Mouse (Mus musculus): ENCODE results near the gene Mif4gd. TPM values are rescaled to one million over a fixed set of nuclear protein-coding genes. Genes with fewer than 3 reads are reported as not detected.
A peak's percentile ranks its signal among the peaks of the same experiment; 100 is the strongest.

The Mif4gd gene
- total and polyA plus RNA-seq, 3 experiments, result 143 to 177 (median 174) TPM

DNA sequence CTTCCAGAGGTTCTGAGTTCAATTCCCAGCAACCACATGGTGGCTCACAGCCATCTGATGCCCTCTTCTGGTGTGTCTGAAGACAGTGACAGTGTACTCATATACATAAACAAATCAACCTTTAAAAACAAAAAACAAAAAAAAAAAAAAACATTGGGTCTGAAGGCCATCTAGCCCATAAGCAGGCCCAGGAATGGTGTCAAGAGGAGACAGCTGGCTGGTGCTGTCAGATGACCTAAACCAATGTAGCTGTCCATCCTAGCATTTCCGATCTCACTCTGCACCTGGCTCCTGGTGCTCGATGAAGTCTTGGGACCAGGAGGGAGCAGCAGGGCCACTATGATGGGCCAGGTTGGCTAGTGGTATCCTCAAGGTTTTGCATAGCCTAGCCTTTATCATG is 29.9 kb upstream of the Mif4gd start:
- Histone ChIP-seq H3K9me3 (replicated peaks; ENCODE audit: low read length) (no peaks in the 10 kb centered on the region), H3K36me3 (replicated peaks in 1 of 2; ENCODE audit: control insufficient read depth in 1 of 2, insufficient read depth in 1 of 2, low read length in 1 of 2) (peaks cover 23 to 29% of the 10 kb centered on the region in 2 experiments), H3K4me2 (ENCODE audit: insufficient read depth, low read depth, poor library complexity, severe bottlenecking) (no peak overlapping the region), H3K27ac (ENCODE audit: insufficient read depth, low read depth) (peak overlapping the region; percentile 83), H3K27me3 (replicated peaks) (no peaks in the 10 kb centered on the region), H3K4me3 (replicated peaks in 1 of 3; ENCODE audit: low read depth in 2 of 3, low read length in 2 of 3, poor library complexity in 1 of 3) (no peak overlapping the region), H3K9ac (ENCODE audit: insufficient read depth, low read depth) (no peak overlapping the region), H3K4me1 (ENCODE audit: control insufficient read depth in 1 of 2, insufficient read depth in 2 of 2) (peaks cover 59 to 94% of the 10 kb centered on the region in 2 experiments), H3K79me2 (replicated peaks; ENCODE audit: control insufficient read depth, extremely low read depth, insufficient read depth, poor library complexity, severe bottlenecking) (peaks cover 18% of the 10 kb centered on the region)
- in situ Hi-C loops (cut with MboI; ENCODE audit: low pct_ligation_motif_present, low pct_unique_long_range_greater_than_20kb, low sequenced_read_pairs) (loop anchor here (5.0 to 25.0 kb wide), 3 partner anchors 70 to 770 kb away; partner anchors contain the start of genes Caskin2, Rnf157 and Tsen54), dilution Hi-C loops (cut with MboI; ENCODE audit: extremely low pct_ligation_motif_present, extremely low pct_unique_long_range_greater_than_20kb, low sequenced_read_pairs) (no loop called here)
- DNase-seq (ENCODE audit: extremely low read depth), result no peak
- peak in 1 of 2 experiments; percentile 22; a peak in 1 of 4 replicates for TF ChIP-seq CTCF (conservative IDR thresholded peaks at IDR 0.05 in 1 of 2, IDR thresholded peaks at IDR 0.05 in 1 of 2; ENCODE audit: low read depth in 2 of 2, low read length in 2 of 2)
- TF ChIP-seq MYC (IDR thresholded peaks at IDR 0.05; ENCODE audit: low read depth, low read length), result peak; percentile 70; the same call in 1 of the 2 replicates
- TF ChIP-seq MAX (IDR thresholded peaks at IDR 0.05; ENCODE audit: low read length), result no peak
- peak; percentile 60 for TF ChIP-seq ZNF384 (IDR thresholded peaks at IDR 0.05; ENCODE audit: low read depth, low read length)
- TF ChIP-seq SMC3 (IDR thresholded peaks at IDR 0.05; ENCODE audit: low read depth, low read length), result peak; percentile 11; the same call in 1 of the 2 replicates
- no peak for TF ChIP-seq MEF2A (IDR thresholded peaks at IDR 0.05; ENCODE audit: borderline replicate concordance, low read depth, low read length)

- Histone ChIP-seq H3K27ac (ENCODE audit: insufficient read depth, low read depth) (peak overlapping the region; percentile 98), H3K9me3 (replicated peaks; ENCODE audit: low read length) (no peaks in the 10 kb centered on the region), H3K4me3 (replicated peaks in 1 of 3; ENCODE audit: low read depth in 2 of 3, low read length in 2 of 3, poor library complexity in 1 of 3) (peak overlapping the region in 1 of 3 experiments; percentile 26), H3K4me1 (ENCODE audit: control insufficient read depth in 1 of 2, insufficient read depth in 2 of 2) (peaks cover 61 to 95% of the 10 kb centered on the region in 2 experiments), H3K27me3 (replicated peaks) (no peaks in the 10 kb centered on the region), H3K4me2 (ENCODE audit: insufficient read depth, low read depth, poor library complexity, severe bottlenecking) (peak overlapping the region; percentile 14; the same call in 1 of the 2 replicates), H3K36me3 (replicated peaks in 1 of 2; ENCODE audit: control insufficient read depth in 1 of 2, insufficient read depth in 1 of 2, low read length in 1 of 2) (peaks cover 18 to 22% of the 10 kb centered on the region in 2 experiments), H3K79me2 (replicated peaks; ENCODE audit: control insufficient read depth, extremely low read depth, insufficient read depth, poor library complexity, severe bottlenecking) (peaks cover 13% of the 10 kb centered on the region), H3K9ac (ENCODE audit: insufficient read depth, low read depth) (peak overlapping the region; percentile 41)
- dilution Hi-C loops (cut with MboI; ENCODE audit: extremely low pct_ligation_motif_present, extremely low pct_unique_long_range_greater_than_20kb, low sequenced_read_pairs), result no loop called here
- no peak for DNase-seq (ENCODE audit: extremely low read depth)
- in situ Hi-C loops (cut with MboI; ENCODE audit: low pct_ligation_motif_present, low pct_unique_long_range_greater_than_20kb, low sequenced_read_pairs), result loop anchor here (5.0 to 25.0 kb wide), 3 partner anchors 71 to 771 kb away; partner anchors contain the start of genes Caskin2, Rnf157 and Tsen54
- TF ChIP-seq NELFE (IDR thresholded peaks at IDR 0.05; ENCODE audit: low read depth, low read length) (peak; percentile 54; the same call in 1 of the 2 replicates), JUND (conservative IDR thresholded peaks at IDR 0.05; ENCODE audit: low read depth, low read length) (no peak), RCOR1 (conservative IDR thresholded peaks at IDR 0.05; ENCODE audit: low read depth, low read length) (no peak), UBTF (IDR thresholded peaks at IDR 0.05; ENCODE audit: low read depth, low read length) (no peak), E2F4 (IDR thresholded peaks at IDR 0.05; ENCODE audit: insufficient replicate concordance, low read depth, low read length) (0 out of 2 replicates have a peak, but pooled peaks have one; percentile 22), TBP (conservative IDR thresholded peaks at IDR 0.05; ENCODE audit: low read depth, low read length) (0 out of 2 replicates have a peak, but pooled peaks have one; percentile 51), POLR2AphosphoS2 (IDR thresholded peaks at IDR 0.05; ENCODE audit: low read depth, low read length) (0 out of 2 replicates have a peak, but pooled peaks have one; percentile 4), ZMIZ1 (IDR thresholded peaks at IDR 0.05; ENCODE audit: low read depth, low read length) (no peak; the same call in 1 of the 2 replicates), CHD1 (IDR thresholded peaks at IDR 0.05; ENCODE audit: low read depth, low read length) (peak; percentile 70)
These were observed 28.9 kb upstream of the Mif4gd start for GRCm38 (mm10) chr11:115641664-115642036.

All from CH12.LX (cell line).